Mouse (Mus musculus): ENCODE results near the gene Gpr157. TPM values are rescaled to one million over a fixed set of nuclear protein-coding genes. Genes with fewer than 3 reads are reported as not detected.
A peak's percentile ranks its signal among the peaks of the same experiment; 100 is the strongest.

Gpr157 gene
- polyA plus RNA-seq, 1 experiment from 2014 or later, result 4.5 TPM

- 18% methylated on average over 15 of the region's 15 CpGs for WGBS
- peak overlapping the region; percentile 73 for H3K4me3 ChIP-seq (ENCODE audit: low read length)
- no peaks in the 10 kb centered on the region for H3K36me3 ChIP-seq (ENCODE audit: control insufficient read depth, insufficient read depth)
- no peak overlapping the region for H3K27ac ChIP-seq (ENCODE audit: low read length)
- H3K27me3 ChIP-seq (ENCODE audit: control insufficient read depth, insufficient read depth, low read length), result peaks cover 19% of the 10 kb centered on the region
- H3K4me2 ChIP-seq (ENCODE audit: low read depth, low read length), result peak overlapping the region; percentile 96
- H3K4me1 ChIP-seq (ENCODE audit: control insufficient read depth, insufficient read depth, low read length), result peaks cover 14% of the 10 kb centered on the region
- no peaks in the 10 kb centered on the region for H3K9me3 ChIP-seq (replicated peaks; ENCODE audit: control insufficient read depth, low read length)
- no peak for ATAC-seq (replicated peaks; ENCODE audit: extremely low read depth, insufficient read depth, low FRiP score)
- H3K9ac ChIP-seq (ENCODE audit: low read length), result peak overlapping the region; percentile 77
Measured at GRCm38 (mm10) chr4:150049157-150049513, 38.0 kb upstream of the Gpr157 start.

DNA sequence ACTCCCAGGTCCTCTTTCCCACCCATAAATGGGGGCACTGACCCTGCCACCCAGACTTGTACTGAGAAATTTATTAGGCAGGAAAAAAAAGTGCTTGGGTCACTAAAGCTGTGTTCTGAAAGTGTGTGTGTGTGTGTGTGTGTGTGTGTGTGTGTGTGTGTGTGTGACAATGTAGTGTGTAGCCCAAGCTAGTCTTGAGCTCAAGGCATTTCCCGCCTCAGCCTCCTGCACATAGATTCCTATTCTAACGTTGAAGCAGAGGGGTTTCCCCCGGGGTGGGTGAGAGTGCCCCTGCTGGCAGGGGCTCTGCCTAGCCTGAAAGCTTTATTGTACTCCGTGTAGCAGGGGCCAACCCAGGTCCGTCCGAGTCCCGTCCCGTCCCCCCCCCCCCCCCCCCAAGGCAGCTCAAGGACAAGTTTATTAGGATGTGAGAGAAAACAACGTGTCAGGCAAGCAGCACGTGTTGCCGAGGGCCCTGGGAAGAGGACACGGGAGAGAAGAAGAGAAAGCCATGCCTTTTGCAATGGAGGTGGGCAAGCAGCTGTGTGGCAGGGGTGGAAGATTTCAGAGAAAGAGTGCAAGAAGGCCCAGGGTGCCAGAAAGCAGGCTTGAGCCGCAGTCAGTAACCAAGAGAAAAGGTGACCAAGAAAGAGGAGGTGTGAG, 37.5 kb upstream of the Gpr157 start:
- Histone ChIP-seq H3K27ac (ENCODE audit: low read length) (no peak overlapping the region), H3K4me3 (ENCODE audit: low read length) (peak overlapping the region; percentile 73), H3K27me3 (ENCODE audit: control insufficient read depth, insufficient read depth, low read length) (peaks cover 19% of the 10 kb centered on the region), H3K9me3 (replicated peaks; ENCODE audit: control insufficient read depth, low read length) (no peaks in the 10 kb centered on the region), H3K9ac (ENCODE audit: low read length) (no peak overlapping the region), H3K4me1 (ENCODE audit: control insufficient read depth, insufficient read depth, low read length) (peaks cover 14% of the 10 kb centered on the region), H3K36me3 (ENCODE audit: control insufficient read depth, insufficient read depth) (no peaks in the 10 kb centered on the region), H3K4me2 (ENCODE audit: low read depth, low read length) (peak overlapping the region; percentile 96)
- no peak for ATAC-seq (replicated peaks; ENCODE audit: extremely low read depth, insufficient read depth, low FRiP score)
- WGBS, result 27% methylated on average over 13 of the region's 13 CpGs

- Histone ChIP-seq H3K9me3 (replicated peaks; ENCODE audit: control insufficient read depth, low read length) (no peaks in the 10 kb centered on the region), H3K4me2 (ENCODE audit: low read depth, low read length) (no peak overlapping the region), H3K4me3 (ENCODE audit: low read length) (no peak overlapping the region), H3K27ac (ENCODE audit: low read length) (no peak overlapping the region), H3K27me3 (ENCODE audit: control insufficient read depth, insufficient read depth, low read length) (peaks cover 11% of the 10 kb centered on the region), H3K4me1 (ENCODE audit: control insufficient read depth, insufficient read depth, low read length) (peaks cover 14% of the 10 kb centered on the region), H3K36me3 (ENCODE audit: control insufficient read depth, insufficient read depth) (no peaks in the 10 kb centered on the region), H3K9ac (ENCODE audit: low read length) (no peak overlapping the region)
- WGBS, result 75% methylated on average over 8 of the region's 8 CpGs
- ATAC-seq (replicated peaks; ENCODE audit: extremely low read depth, insufficient read depth, low FRiP score), result no peak
Measured at GRCm38 (mm10) chr4:150051514-150051913, 35.7 kb upstream of the Gpr157 start.

DNA sequence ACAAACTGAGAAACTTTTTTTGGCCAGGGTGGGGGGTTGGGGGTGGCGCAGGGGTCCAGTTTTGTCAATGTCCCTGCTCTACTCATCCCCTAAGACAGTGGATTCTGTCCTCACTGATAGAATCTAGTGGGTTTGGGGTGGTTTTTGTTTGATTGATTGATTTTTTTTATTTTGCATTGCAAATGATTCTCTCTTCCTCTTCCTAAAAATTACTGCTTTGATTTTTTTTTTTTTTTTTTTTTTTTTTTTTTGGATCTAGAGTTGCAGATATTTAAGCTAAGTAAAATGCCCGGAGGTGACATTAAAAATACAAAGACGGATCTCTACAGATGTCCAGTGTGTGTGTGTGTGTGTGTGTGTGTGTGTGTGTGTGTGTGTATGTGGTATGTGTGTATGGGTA, 34.8 kb upstream of the Gpr157 start:
- H3K4me3 ChIP-seq (ENCODE audit: low read length), result no peak overlapping the region
- H3K9me3 ChIP-seq (replicated peaks; ENCODE audit: control insufficient read depth, low read length), result no peaks in the 10 kb centered on the region
- H3K27me3 ChIP-seq (ENCODE audit: control insufficient read depth, insufficient read depth, low read length), result peaks cover 10% of the 10 kb centered on the region
- peaks cover 14% of the 10 kb centered on the region for H3K4me1 ChIP-seq (ENCODE audit: control insufficient read depth, insufficient read depth, low read length)
- no peak for ATAC-seq (replicated peaks; ENCODE audit: extremely low read depth, insufficient read depth, low FRiP score)
- H3K9ac ChIP-seq (ENCODE audit: low read length), result no peak overlapping the region
- peaks cover 4% of the 10 kb centered on the region; the same call in 1 of the 2 replicates for H3K36me3 ChIP-seq (ENCODE audit: control insufficient read depth, insufficient read depth)
- WGBS, result 93% methylated on average over 3 of the region's 3 CpGs
- no peak overlapping the region for H3K4me2 ChIP-seq (ENCODE audit: low read depth, low read length)
- H3K27ac ChIP-seq (ENCODE audit: low read length), result no peak overlapping the region

GRCm38 (mm10) chr4:150056171-150056570, 31.0 kb upstream of the Gpr157 start:
- peaks cover 4% of the 10 kb centered on the region; the same call in 1 of the 2 replicates for H3K36me3 ChIP-seq (ENCODE audit: control insufficient read depth, insufficient read depth)
- no peak for ATAC-seq (replicated peaks; ENCODE audit: extremely low read depth, insufficient read depth, low FRiP score)
- no peaks in the 10 kb centered on the region for H3K9me3 ChIP-seq (replicated peaks; ENCODE audit: control insufficient read depth, low read length)
- no peaks in the 10 kb centered on the region for H3K4me1 ChIP-seq (ENCODE audit: control insufficient read depth, insufficient read depth, low read length)
- H3K4me3 ChIP-seq (ENCODE audit: low read length), result no peak overlapping the region
- WGBS, result 75% methylated on average over 7 of the region's 7 CpGs
- H3K27me3 ChIP-seq (ENCODE audit: control insufficient read depth, insufficient read depth, low read length), result no peaks in the 10 kb centered on the region
- no peak overlapping the region for H3K27ac ChIP-seq (ENCODE audit: low read length)
- H3K9ac ChIP-seq (ENCODE audit: low read length), result no peak overlapping the region
- no peak overlapping the region for H3K4me2 ChIP-seq (ENCODE audit: low read depth, low read length)

DNA sequence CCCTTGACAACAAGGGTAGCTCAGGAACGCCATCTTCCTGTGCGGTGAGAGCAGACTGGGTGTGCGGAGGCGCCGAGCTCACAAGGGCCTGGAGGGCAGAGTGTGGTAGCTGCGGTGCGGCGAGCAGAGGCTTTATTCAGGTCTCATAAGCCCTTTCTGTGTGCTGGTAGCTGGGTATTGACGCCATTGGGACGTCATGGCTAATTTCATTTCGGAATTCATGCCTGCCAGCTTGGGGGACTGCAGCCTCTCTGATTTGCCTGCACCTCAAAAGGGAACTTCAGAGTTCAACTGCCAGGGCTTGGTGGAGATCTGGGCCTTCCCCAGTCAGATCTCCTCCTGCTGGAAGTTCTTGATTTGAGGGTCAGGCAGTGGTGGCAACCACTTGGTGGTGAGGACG, 29.4 kb upstream of the Gpr157 start:
- Histone ChIP-seq H3K27ac (ENCODE audit: low read length) (no peak overlapping the region), H3K27me3 (ENCODE audit: control insufficient read depth, insufficient read depth, low read length) (no peaks in the 10 kb centered on the region), H3K4me1 (ENCODE audit: control insufficient read depth, insufficient read depth, low read length) (no peaks in the 10 kb centered on the region), H3K9me3 (replicated peaks; ENCODE audit: control insufficient read depth, low read length) (no peaks in the 10 kb centered on the region), H3K9ac (ENCODE audit: low read length) (no peak overlapping the region), H3K4me3 (ENCODE audit: low read length) (no peak overlapping the region), H3K4me2 (ENCODE audit: low read depth, low read length) (no peak overlapping the region), H3K36me3 (ENCODE audit: control insufficient read depth, insufficient read depth) (peaks cover 4% of the 10 kb centered on the region; the same call in 1 of the 2 replicates)
- ATAC-seq (replicated peaks; ENCODE audit: extremely low read depth, insufficient read depth, low FRiP score), result no peak
- WGBS, result 91% methylated on average over 12 of the region's 12 CpGs

GRCm38 (mm10) chr4:150059841-150060468, 27.2 kb upstream of the Gpr157 start:
- no peak overlapping the region for H3K4me3 ChIP-seq (ENCODE audit: low read length)
- no peaks in the 10 kb centered on the region for H3K27me3 ChIP-seq (ENCODE audit: control insufficient read depth, insufficient read depth, low read length)
- H3K4me1 ChIP-seq (ENCODE audit: control insufficient read depth, insufficient read depth, low read length), result no peaks in the 10 kb centered on the region
- no peak overlapping the region for H3K4me2 ChIP-seq (ENCODE audit: low read depth, low read length)
- no peak overlapping the region for H3K9ac ChIP-seq (ENCODE audit: low read length)
- no peak for ATAC-seq (replicated peaks; ENCODE audit: extremely low read depth, insufficient read depth, low FRiP score)
- no peak overlapping the region for H3K27ac ChIP-seq (ENCODE audit: low read length)
- H3K9me3 ChIP-seq (replicated peaks; ENCODE audit: control insufficient read depth, low read length), result no peaks in the 10 kb centered on the region
- peaks cover 4% of the 10 kb centered on the region; the same call in 1 of the 2 replicates for H3K36me3 ChIP-seq (ENCODE audit: control insufficient read depth, insufficient read depth)
- WGBS, result 73% methylated on average over 9 of the region's 9 CpGs

- Histone ChIP-seq H3K4me2 (ENCODE audit: low read depth, low read length) (no peak overlapping the region), H3K27ac (ENCODE audit: low read length) (no peak overlapping the region), H3K4me1 (ENCODE audit: control insufficient read depth, insufficient read depth, low read length) (no peaks in the 10 kb centered on the region), H3K9ac (ENCODE audit: low read length) (no peak overlapping the region), H3K9me3 (replicated peaks; ENCODE audit: control insufficient read depth, low read length) (no peaks in the 10 kb centered on the region), H3K36me3 (ENCODE audit: control insufficient read depth, insufficient read depth) (peaks cover 4% of the 10 kb centered on the region; the same call in 1 of the 2 replicates), H3K4me3 (ENCODE audit: low read length) (no peak overlapping the region), H3K27me3 (ENCODE audit: control insufficient read depth, insufficient read depth, low read length) (no peaks in the 10 kb centered on the region)
- 67% methylated on average over 23 of the region's 23 CpGs for WGBS
- ATAC-seq (replicated peaks; ENCODE audit: extremely low read depth, insufficient read depth, low FRiP score), result no peak
Measured at GRCm38 (mm10) chr4:150060469-150061170, 26.5 kb upstream of the Gpr157 start.

Data from heart, embryonic 16.5 days (tissue).